Mouse (Mus musculus): ENCODE results near the gene Slc16a2. TPM values are rescaled to one million over a fixed set of nuclear protein-coding genes. Genes with fewer than 3 reads are reported as not detected.
"Not testable (repeated sequence)": the region's sequence is repeated elsewhere in the genome, so short reads cannot be mapped to it uniquely, and the experiment has no call there.

Gene Slc16a2
- polyA plus RNA-seq, 1 experiment from 2014 or later, result 8.4 TPM

DNA sequence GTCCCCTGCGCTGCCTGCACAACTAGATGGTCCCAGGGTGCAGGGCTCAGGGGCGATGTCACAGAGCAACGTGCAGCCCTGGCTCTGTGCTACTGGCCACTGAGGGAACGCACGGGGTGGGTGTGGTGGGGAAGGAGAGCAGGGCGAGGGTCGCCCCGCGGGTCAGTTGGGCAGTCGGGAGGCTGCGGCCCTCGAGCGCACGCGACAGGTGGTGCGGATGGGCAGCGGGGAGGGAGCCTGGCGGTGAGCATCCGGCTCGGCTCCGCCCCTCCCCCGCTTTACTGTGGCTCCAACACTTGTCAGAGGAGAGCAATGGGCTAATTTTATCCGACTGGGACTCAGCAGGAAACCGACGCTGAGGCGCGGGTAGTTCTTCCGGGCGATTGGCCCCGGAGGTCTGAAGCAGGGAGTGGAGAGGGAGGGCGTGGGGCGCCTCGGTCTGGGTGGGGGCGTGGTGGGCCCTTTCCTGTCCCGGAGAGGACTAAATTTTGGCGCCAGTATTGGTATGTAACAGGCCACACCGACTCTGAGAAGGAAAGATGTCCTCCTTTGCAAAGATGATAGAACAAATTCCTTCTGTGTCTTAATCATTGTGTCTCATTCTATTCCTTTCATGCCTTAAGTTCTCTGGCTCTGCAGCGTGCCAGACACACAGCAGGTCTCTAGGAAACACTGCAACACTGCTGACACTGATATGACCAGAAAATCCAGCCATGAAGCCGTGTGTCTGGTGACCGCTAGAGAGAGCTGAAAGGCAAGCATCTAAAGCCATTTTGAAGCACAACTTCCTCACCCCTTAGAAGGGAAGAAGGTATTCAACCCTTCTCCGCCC lies 126.4 kb downstream of the Slc16a2 start:
- Histone ChIP-seq H3K4me3 (replicated peaks) (peak overlapping the region; percentile 40), H3K27me3 (peaks cover 84% of the 10 kb centered on the region), H3K9ac (no peak overlapping the region), H3K4me1 (replicated peaks) (no peaks in the 10 kb centered on the region), H3K27ac (replicated peaks) (0 out of 2 replicates have a peak overlapping the region, but pooled peaks have one; percentile 9), H3K36me3 (replicated peaks) (no peaks in the 10 kb centered on the region), H3K9me3 (replicated peaks) (no peaks in the 10 kb centered on the region), H3K4me2 (peak overlapping the region; percentile 70)
- peak; percentile 67 for ATAC-seq (ENCODE audit: insufficient read depth)
- WGBS (ENCODE audit: insufficient replicate concordance), result under 1% methylated on average over 39 of the region's 41 CpGs

DNA sequence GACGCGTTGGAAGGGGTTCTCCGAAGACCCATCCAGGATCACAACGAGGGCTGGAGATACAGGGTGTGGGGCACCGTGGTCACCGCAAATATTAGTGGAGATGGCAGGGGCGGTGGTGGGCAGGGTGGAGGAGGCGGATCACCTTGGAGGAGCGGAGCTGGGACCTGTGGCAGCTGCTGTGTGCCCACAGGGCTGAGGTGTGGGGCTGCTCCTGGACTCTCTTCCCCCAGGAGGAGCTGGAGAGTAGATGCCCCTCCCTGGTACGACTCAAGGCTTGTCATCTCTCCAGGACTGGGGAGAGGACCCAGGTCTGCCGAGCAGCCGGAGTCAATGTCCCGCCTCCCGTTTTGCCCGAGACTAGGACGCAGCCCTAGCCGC lies 127.0 kb downstream of the Slc16a2 start:
- 13% methylated on average over 17 of the region's 17 CpGs for WGBS (ENCODE audit: insufficient replicate concordance)
- Histone ChIP-seq H3K4me1 (replicated peaks) (no peaks in the 10 kb centered on the region), H3K27me3 (peaks cover 82% of the 10 kb centered on the region), H3K9ac (no peak overlapping the region), H3K27ac (replicated peaks) (no peak overlapping the region), H3K36me3 (replicated peaks) (no peaks in the 10 kb centered on the region), H3K4me3 (replicated peaks) (peak overlapping the region; percentile 40), H3K4me2 (peak overlapping the region; percentile 70), H3K9me3 (replicated peaks) (no peaks in the 10 kb centered on the region)
- peak; percentile 23; the same call in 1 of the 2 replicates for ATAC-seq (ENCODE audit: insufficient read depth)

DNA sequence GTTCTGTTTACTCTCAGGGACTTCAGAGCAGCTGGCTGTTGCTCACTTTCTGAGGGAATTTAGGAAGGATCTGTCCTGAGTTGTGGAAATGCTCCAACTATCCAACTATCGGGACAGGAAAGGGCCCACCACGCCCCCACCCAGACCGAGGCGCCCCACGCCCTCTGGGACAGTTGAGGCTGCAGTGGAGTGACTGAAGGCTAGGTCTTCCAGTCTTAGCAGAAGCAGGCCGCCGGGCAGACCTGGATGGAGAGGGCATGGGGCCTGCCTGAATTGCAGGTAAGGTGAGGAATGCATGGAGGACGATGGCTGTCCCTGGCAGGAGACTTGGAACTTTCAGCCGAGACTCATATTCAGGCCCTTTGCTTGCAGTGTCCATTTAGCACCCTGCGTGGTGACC lies 127.4 kb downstream of the Slc16a2 start:
- Histone ChIP-seq H3K4me2 (peak overlapping the region; percentile 70; the same call in 1 of the 2 replicates), H3K27me3 (peaks cover 82% of the 10 kb centered on the region), H3K9ac (no peak overlapping the region), H3K4me3 (replicated peaks) (no peak overlapping the region), H3K36me3 (replicated peaks) (no peaks in the 10 kb centered on the region), H3K27ac (replicated peaks) (no peak overlapping the region), H3K4me1 (replicated peaks) (no peaks in the 10 kb centered on the region), H3K9me3 (replicated peaks) (no peaks in the 10 kb centered on the region)
- no peak for ATAC-seq (ENCODE audit: insufficient read depth)
- WGBS (ENCODE audit: insufficient replicate concordance), result 33% methylated on average over 10 of the region's 10 CpGs

DNA sequence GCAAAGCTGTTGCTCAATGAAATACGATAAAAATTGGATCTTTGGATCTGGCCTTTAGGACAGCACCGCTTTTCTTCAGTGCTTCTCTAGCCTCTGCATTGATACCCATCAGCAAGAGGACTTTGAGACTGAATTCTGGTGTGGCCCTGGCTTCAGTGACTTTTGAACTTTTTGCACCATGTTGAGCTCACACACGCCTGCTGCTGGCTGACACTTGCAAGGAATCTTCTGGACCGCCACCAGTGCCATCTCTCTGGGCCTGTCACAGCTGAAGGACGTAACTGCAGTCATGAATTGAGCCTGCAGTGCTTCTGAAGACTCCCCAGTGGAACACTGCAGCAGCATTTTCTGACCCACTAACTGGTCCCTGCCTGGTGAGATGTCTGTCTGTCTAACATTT lies 128.9 kb downstream of the Slc16a2 start:
- H3K4me2 ChIP-seq, result no peak overlapping the region
- 66% methylated on average over 5 of the region's 5 CpGs for WGBS (ENCODE audit: insufficient replicate concordance)
- no peak overlapping the region for H3K9ac ChIP-seq
- H3K36me3 ChIP-seq (replicated peaks), result no peaks in the 10 kb centered on the region
- peaks cover 79% of the 10 kb centered on the region for H3K27me3 ChIP-seq
- no peaks in the 10 kb centered on the region for H3K9me3 ChIP-seq (replicated peaks)
- no peak overlapping the region for H3K27ac ChIP-seq (replicated peaks)
- H3K4me1 ChIP-seq (replicated peaks), result no peaks in the 10 kb centered on the region
- no peak overlapping the region for H3K4me3 ChIP-seq (replicated peaks)
- no peak for ATAC-seq (ENCODE audit: insufficient read depth)

DNA sequence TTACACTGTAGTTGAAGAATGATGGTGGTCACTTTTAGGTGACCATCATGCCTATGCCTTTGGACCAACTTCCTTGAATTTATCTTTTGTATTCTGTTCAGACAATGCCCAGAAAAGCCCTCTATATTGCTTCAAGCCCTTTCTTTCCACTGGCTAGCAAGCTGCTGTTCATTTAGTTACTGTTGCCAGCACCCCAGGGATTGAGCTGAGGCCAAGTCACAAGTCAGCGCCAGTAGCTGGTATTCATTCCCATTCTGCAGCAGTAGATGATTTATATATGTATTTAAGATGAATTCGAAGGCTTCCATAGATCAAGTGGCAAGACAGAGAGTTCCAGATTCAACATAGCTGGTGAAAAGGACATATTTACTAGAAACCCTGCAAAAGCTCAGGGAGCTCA lies 133.2 kb downstream of the Slc16a2 start:
- Histone ChIP-seq H3K9ac (no peak overlapping the region), H3K27me3 (peaks cover 49% of the 10 kb centered on the region), H3K4me1 (replicated peaks) (no peaks in the 10 kb centered on the region), H3K4me3 (replicated peaks) (no peak overlapping the region), H3K27ac (replicated peaks) (no peak overlapping the region), H3K4me2 (no peak overlapping the region), H3K36me3 (replicated peaks) (no peaks in the 10 kb centered on the region), H3K9me3 (replicated peaks) (no peaks in the 10 kb centered on the region)
- ATAC-seq (ENCODE audit: insufficient read depth), result no peak
- WGBS (ENCODE audit: insufficient replicate concordance), result 63% methylated on average over 2 of the region's 2 CpGs

DNA sequence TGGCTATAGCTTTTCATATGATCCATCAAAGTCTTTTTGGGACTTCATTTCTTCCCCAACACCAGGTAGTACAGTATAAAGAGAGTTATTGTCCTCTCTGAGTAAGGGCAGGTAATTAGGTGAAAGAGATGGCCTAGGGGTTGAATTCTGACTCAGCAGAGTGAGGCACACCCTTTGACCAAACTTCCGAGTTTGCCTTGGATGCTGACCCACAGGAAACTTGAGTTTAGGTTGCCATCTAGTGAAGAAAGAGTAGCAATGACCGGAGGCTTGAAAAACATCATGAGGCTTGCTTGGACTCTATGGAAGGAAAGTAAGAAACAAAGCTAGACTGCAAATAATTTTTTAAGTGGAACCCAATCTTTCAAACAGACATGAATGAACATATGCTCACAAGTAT lies 147.1 kb downstream of the Slc16a2 start:
- Histone ChIP-seq H3K36me3 (replicated peaks) (no peaks in the 10 kb centered on the region), H3K4me1 (replicated peaks) (no peaks in the 10 kb centered on the region), H3K9me3 (replicated peaks) (no peaks in the 10 kb centered on the region), H3K27me3 (peaks cover 5% of the 10 kb centered on the region; the same call in 1 of the 2 replicates), H3K4me2 (no peak overlapping the region), H3K9ac (no peak overlapping the region), H3K4me3 (replicated peaks) (no peak overlapping the region), H3K27ac (replicated peaks) (no peak overlapping the region)
- WGBS (ENCODE audit: insufficient replicate concordance), result 21% methylated on average over 2 of the region's 2 CpGs
- ATAC-seq (ENCODE audit: insufficient read depth), result no peak

DNA sequence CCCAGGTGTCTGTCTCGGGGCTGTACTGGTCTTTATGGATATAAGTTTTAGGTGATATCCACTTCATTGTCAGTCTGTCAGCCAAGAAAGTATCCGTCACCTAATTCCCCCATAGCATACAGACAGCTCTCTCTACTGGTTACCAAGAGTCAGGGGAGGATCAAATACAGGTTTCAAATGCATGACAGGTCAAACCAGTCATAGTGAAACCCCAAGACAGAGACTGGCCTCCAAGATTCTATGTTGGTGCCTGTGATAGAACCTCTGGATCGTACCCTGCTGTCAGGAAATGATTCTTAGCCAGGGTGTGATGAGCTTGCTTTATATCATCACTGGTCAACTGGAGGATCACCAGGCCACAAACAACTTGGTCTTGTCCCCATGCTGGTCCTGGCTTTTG lies 148.0 kb downstream of the Slc16a2 start:
- H3K9me3 ChIP-seq (replicated peaks), result no peaks in the 10 kb centered on the region
- 57% methylated on average over 3 of the region's 3 CpGs for WGBS (ENCODE audit: insufficient replicate concordance)

DNA sequence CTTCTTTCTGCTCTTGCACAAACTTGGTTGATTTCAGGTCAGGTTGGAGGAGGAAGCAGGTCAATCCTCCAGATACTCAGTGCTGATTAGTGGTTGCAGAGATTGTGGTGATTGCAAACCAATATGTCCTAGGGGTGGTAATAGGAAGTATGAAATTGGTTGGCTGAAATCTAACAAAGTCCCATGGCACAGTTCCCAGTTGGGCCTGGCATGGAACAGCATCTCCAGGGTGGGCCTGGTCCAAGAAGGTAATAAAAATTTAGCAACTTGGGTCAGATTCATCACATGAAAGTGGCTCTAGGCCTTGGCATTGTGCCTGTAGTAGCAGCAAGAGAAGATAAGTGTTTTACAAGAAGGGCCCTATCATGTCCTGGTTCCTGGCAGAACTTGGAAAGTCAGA lies 151.5 kb downstream of the Slc16a2 start:
- no peak overlapping the region for H3K9ac ChIP-seq
- no peak for ATAC-seq (ENCODE audit: insufficient read depth)
- H3K9me3 ChIP-seq (replicated peaks), result no peaks in the 10 kb centered on the region
- no peak overlapping the region for H3K4me2 ChIP-seq
- no peaks in the 10 kb centered on the region for H3K4me1 ChIP-seq (replicated peaks)
- H3K27me3 ChIP-seq, result no peaks in the 10 kb centered on the region
- H3K36me3 ChIP-seq (replicated peaks), result no peaks in the 10 kb centered on the region
- H3K4me3 ChIP-seq (replicated peaks), result no peak overlapping the region
- no peak overlapping the region for H3K27ac ChIP-seq (replicated peaks)

More for the DNA sequence above, 148.0 kb downstream of the Slc16a2 start:
- H3K4me3 ChIP-seq (replicated peaks), result no peak overlapping the region
- no peaks in the 10 kb centered on the region for H3K36me3 ChIP-seq (replicated peaks)
- H3K4me2 ChIP-seq, result no peak overlapping the region
- H3K9ac ChIP-seq, result no peak overlapping the region
- H3K27me3 ChIP-seq, result peaks cover 3% of the 10 kb centered on the region; the same call in 1 of the 2 replicates
- H3K4me1 ChIP-seq (replicated peaks), result no peaks in the 10 kb centered on the region
- ATAC-seq (ENCODE audit: insufficient read depth), result no peak
- H3K27ac ChIP-seq (replicated peaks), result no peak overlapping the region

DNA sequence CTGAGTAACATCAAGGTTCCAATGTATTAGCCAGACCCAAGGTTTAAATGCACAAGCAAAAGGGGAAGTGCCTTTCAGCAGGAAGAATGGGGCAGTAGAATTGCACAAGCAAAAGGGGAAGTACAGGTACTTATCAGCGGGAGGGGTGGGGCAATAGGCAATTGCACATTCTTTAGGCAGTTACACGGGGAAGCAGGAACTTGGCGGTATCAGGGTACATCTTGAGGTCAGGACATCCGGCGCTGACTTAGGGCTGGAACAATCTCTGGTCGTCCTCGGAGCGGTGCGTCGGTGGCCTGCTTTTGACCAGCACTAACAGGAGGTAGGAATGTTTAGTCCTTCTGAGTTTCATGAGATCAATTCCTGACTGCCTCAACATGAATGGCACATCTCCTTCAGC lies 157.3 kb downstream of the Slc16a2 start:
- not testable (repeated sequence) for H3K4me1 ChIP-seq (replicated peaks); H3K9me3 ChIP-seq (replicated peaks); H3K36me3 ChIP-seq (replicated peaks); H3K4me3 ChIP-seq (replicated peaks); H3K9ac ChIP-seq; ATAC-seq (ENCODE audit: insufficient read depth); H3K27me3 ChIP-seq; H3K4me2 ChIP-seq; H3K27ac ChIP-seq (replicated peaks)
- 64% methylated on average over 10 of the region's 10 CpGs for WGBS (ENCODE audit: insufficient replicate concordance)

DNA sequence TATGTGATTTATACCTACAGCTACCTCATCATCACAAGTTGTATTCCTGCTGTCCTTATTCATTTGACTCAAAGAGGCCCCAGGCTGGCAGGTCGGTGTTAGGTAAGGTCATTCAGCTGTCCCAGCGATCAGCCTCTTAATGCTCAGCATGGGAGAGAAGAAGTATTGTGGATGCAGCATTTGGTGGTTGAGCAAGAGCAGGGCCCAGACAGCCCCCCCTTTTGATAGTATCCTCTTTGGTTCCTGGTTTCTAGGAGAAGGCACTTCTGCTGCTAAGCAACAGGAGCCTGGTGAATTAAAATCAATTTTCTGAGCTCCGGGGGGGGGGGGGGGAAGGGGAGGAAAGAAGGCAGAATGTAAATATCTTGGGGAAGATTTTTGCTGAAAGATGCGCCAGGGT lies 162.8 kb downstream of the Slc16a2 start:
- WGBS (ENCODE audit: insufficient replicate concordance), result 52% methylated on average over 4 of the region's 4 CpGs
- no peak overlapping the region for H3K4me2 ChIP-seq
- no peak for ATAC-seq (ENCODE audit: insufficient read depth)
- no peak overlapping the region for H3K27ac ChIP-seq (replicated peaks)
- no peaks in the 10 kb centered on the region for H3K9me3 ChIP-seq (replicated peaks)
- H3K36me3 ChIP-seq (replicated peaks), result no peaks in the 10 kb centered on the region
- H3K9ac ChIP-seq, result no peak overlapping the region
- H3K27me3 ChIP-seq, result peaks cover 12% of the 10 kb centered on the region; the same call in 1 of the 2 replicates
- H3K4me1 ChIP-seq (replicated peaks), result no peaks in the 10 kb centered on the region
- H3K4me3 ChIP-seq (replicated peaks), result no peak overlapping the region

DNA sequence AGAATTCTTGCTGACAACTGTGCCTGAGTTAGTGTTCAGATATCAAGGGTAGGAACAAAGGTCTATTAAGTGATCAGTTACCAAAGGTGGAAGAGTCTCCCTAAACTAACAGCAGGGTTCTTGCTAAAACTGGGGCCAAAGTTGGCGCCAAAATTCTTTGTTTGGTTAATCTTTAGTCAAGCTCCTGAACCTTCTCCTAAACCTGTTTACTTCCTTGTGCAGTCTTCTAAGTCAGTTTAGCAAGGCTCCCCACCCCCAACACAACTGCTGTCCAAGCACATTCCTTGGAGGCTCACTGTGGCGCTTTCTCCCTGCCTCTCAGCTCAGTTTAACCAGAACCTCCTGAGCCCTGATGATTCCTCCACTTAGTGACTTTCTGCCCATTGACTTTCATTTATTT lies 168.8 kb downstream of the Slc16a2 start:
- Histone ChIP-seq H3K27me3 (peaks cover 9% of the 10 kb centered on the region; the same call in 1 of the 2 replicates), H3K4me1 (replicated peaks) (no peaks in the 10 kb centered on the region), H3K4me2 (no peak overlapping the region), H3K9ac (no peak overlapping the region), H3K27ac (replicated peaks) (no peak overlapping the region), H3K36me3 (replicated peaks) (no peaks in the 10 kb centered on the region), H3K9me3 (replicated peaks) (no peaks in the 10 kb centered on the region), H3K4me3 (replicated peaks) (no peak overlapping the region)
- no peak for ATAC-seq (ENCODE audit: insufficient read depth)
- 40% methylated on average over 2 of the region's 2 CpGs for WGBS (ENCODE audit: insufficient replicate concordance)

DNA sequence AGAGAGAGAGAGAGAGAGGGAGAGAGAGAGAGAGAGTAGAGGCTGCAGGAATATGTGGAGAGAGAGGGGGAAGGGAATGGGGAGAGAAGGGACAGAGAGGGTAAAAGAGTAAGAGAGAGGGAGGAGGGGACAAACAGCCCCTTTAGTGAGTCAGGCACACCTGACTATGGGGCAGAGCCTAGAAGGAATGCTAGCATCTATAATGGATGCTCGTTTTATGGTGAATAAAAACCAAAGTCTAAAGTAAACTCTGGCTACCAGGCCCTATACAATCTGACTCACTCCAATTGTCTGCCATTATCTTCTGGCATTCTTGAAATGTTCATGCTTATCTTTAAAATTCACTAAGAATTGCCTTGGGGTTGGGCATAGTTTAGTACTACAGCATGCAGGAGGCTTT lies 169.7 kb downstream of the Slc16a2 start:
- Histone ChIP-seq H3K9me3 (replicated peaks) (no peaks in the 10 kb centered on the region), H3K36me3 (replicated peaks) (no peaks in the 10 kb centered on the region), H3K9ac (no peak overlapping the region), H3K4me3 (replicated peaks) (no peak overlapping the region), H3K4me2 (no peak overlapping the region), H3K4me1 (replicated peaks) (no peaks in the 10 kb centered on the region), H3K27ac (replicated peaks) (no peak overlapping the region), H3K27me3 (peaks cover 9% of the 10 kb centered on the region; the same call in 1 of the 2 replicates)
- ATAC-seq (ENCODE audit: insufficient read depth), result no peak
- 26% methylated on average over 1 of the region's 1 CpGs for WGBS (ENCODE audit: insufficient replicate concordance)
